Comparison of ENCODE assay signal across 9 mouse cellular contexts in genomic region chr4:44011799-44012198, GRCm38 (mm10). TPM values are rescaled to one million over a fixed set of nuclear protein-coding genes. Genes with fewer than 3 reads are reported as not detected.
DNase-seq lines count a peak whose midpoint lies in the region; ATAC-seq and TF ChIP-seq lines count a peak whose summit lies in the region.
"Had no signal": no experiment of that assay in that cellular context is flagged by ENCODE, and none has a peak within 500 bp of the region (broad histone marks: within the 10 kb centered on the region; RNA-seq: fewer than 3 reads in every experiment).

No protein-coding gene starts in this region.

- DNase-seq in heart, adult 8-10 months (ENCODE audit: low spot score), result no peak
- no peak for DNase-seq in ES-E14 (ENCODE audit: low read depth, low spot score)
- DNase-seq in forebrain, postnatal 0 days, result peak; percentile 6
- DNase-seq in midbrain, embryonic 10.5 days (ENCODE audit: low spot score), result no peak
- no peak for DNase-seq in cerebellum, postnatal 14 days
- DNase-seq in adrenal gland, postnatal 25 days, result no peak
- DNase-seq in T-cell, adult 2 months (ENCODE audit: low spot score), result no peak

- no peaks in the 10 kb centered on the region for H3K9me3 ChIP-seq in heart, embryonic 12.5 days (replicated peaks)
- H3K9me3 ChIP-seq in ES-E14 (ENCODE audit: control insufficient read depth, insufficient read depth, low read depth, low read length), result no peaks in the 10 kb centered on the region
- H3K9me3 ChIP-seq in forebrain, postnatal 0 days (ENCODE audit: low read length), result no peaks in the 10 kb centered on the region
- no peaks in the 10 kb centered on the region for H3K9me3 ChIP-seq in midbrain, embryonic 10.5 days (replicated peaks)

- peak overlapping the region; percentile 98 for H3K4me3 ChIP-seq in heart, embryonic 12.5 days
- H3K4me3 ChIP-seq in ES-E14 (ENCODE audit: insufficient read depth in 1 of 2, low read depth in 1 of 2, low read length in 2 of 2, poor library complexity in 1 of 2, severe bottlenecking in 1 of 2), result peak overlapping the region; percentile 81 to 95
- peak overlapping the region; percentile 86 for H3K4me3 ChIP-seq in forebrain, postnatal 0 days (ENCODE audit: low read depth, low read length)
- peak overlapping the region; percentile 100 for H3K4me3 ChIP-seq in midbrain, embryonic 10.5 days

- H3K4me1 ChIP-seq in heart, embryonic 12.5 days (replicated peaks), result peaks cover 19% of the 10 kb centered on the region
- H3K4me1 ChIP-seq in ES-E14 (ENCODE audit: control insufficient read depth in 2 of 2, insufficient read depth in 2 of 2, low read length in 2 of 2, poor library complexity in 1 of 2), result peaks cover 0 to 14% of the 10 kb centered on the region in 2 experiments; a peak in 3 of 4 replicates
- peaks cover 15% of the 10 kb centered on the region for H3K4me1 ChIP-seq in forebrain, postnatal 0 days (ENCODE audit: insufficient read depth)
- peaks cover 28% of the 10 kb centered on the region for H3K4me1 ChIP-seq in midbrain, embryonic 10.5 days

- no peaks in the 10 kb centered on the region for H3K36me3 ChIP-seq in heart, embryonic 12.5 days
- peaks cover 14% of the 10 kb centered on the region for H3K36me3 ChIP-seq in ES-E14 (ENCODE audit: control insufficient read depth, insufficient read depth, low read length, poor library complexity, severe bottlenecking)
- H3K36me3 ChIP-seq in forebrain, postnatal 0 days (ENCODE audit: insufficient read depth), result peaks cover 6% of the 10 kb centered on the region; the same call in 1 of the 2 replicates
- H3K36me3 ChIP-seq in midbrain, embryonic 10.5 days, result peaks cover 14% of the 10 kb centered on the region; the same call in 1 of the 2 replicates

- H3K27me3 ChIP-seq in heart, embryonic 12.5 days (replicated peaks), result no peaks in the 10 kb centered on the region
- H3K27me3 ChIP-seq in forebrain, postnatal 0 days (ENCODE audit: insufficient read depth, low read length), result no peaks in the 10 kb centered on the region
- H3K27me3 ChIP-seq in midbrain, embryonic 10.5 days (ENCODE audit: low read depth, poor library complexity, severe bottlenecking), result peaks cover 22% of the 10 kb centered on the region; the same call in 1 of the 2 replicates

- H3K27ac ChIP-seq in heart, embryonic 12.5 days (ENCODE audit: poor library complexity, severe bottlenecking), result no peak overlapping the region; the same call in 1 of the 2 replicates
- H3K27ac ChIP-seq in ES-E14 (ENCODE audit: insufficient read depth, low read depth, low read length, poor library complexity, severe bottlenecking), result peak overlapping the region; percentile 68; the same call in 1 of the 2 replicates
- H3K27ac ChIP-seq in forebrain, postnatal 0 days (ENCODE audit: low read depth, low read length), result peak overlapping the region; percentile 87
- peak overlapping the region; percentile 86 for H3K27ac ChIP-seq in midbrain, embryonic 10.5 days (replicated peaks)

- peak overlapping the region; percentile 61 for H3K9ac ChIP-seq in heart, embryonic 12.5 days
- H3K9ac ChIP-seq in ES-E14 (ENCODE audit: insufficient read depth, low read depth, low read length, poor library complexity, severe bottlenecking), result peak overlapping the region; percentile 76; the same call in 1 of the 2 replicates
- H3K9ac ChIP-seq in forebrain, postnatal 0 days, result peak overlapping the region; percentile 86

- ATAC-seq in heart, embryonic 12.5 days (ENCODE audit: insufficient number of reproducible peaks, low FRiP score), result no peak
- ATAC-seq in forebrain, postnatal 0 days, result no peak

- in situ Hi-C loops in ES-E14 (cut with MboI; ENCODE audit: low sequenced_read_pairs in 2 of 2, unreplicated experiment in 2 of 2), result no loop called here

- no peak for TF ChIP-seq CTCF in forebrain, postnatal 0 days (IDR thresholded peaks at IDR 0.05; ENCODE audit: low read depth)

- H3K4me2 ChIP-seq in heart, embryonic 12.5 days, result peak overlapping the region; percentile 92
- H3K4me2 ChIP-seq in forebrain, postnatal 0 days (ENCODE audit: low read depth), result peak overlapping the region; percentile 69

- WGBS in heart, embryonic 12.5 days, result 77% methylated on average over 3 of the region's 3 CpGs
- WGBS in forebrain, postnatal 0 days, result 86% methylated on average over 3 of the region's 3 CpGs
- 82% methylated on average over 3 of the region's 3 CpGs for WGBS in midbrain, embryonic 10.5 days

TF ChIP-seq in ES-E14, 5 proteins besides CTCF, POLR2A, EP300 and RAD21:
- TF ChIP-seq HCFC1 (IDR thresholded peaks at IDR 0.05; ENCODE audit: borderline replicate concordance, insufficient read depth, low read length), result no peak
- TF ChIP-seq ZC3H11A (IDR thresholded peaks at IDR 0.05; ENCODE audit: borderline replicate concordance, low read depth, low read length), result no peak
- peak; percentile 83 for TF ChIP-seq ZNF384 (IDR thresholded peaks at IDR 0.05; ENCODE audit: low read depth, low read length)

RNA-seq across cellular contexts. Expression of gene Clta, which starts 7.5 kb away (rescaled TPM):
- polyA plus RNA-seq in heart, embryonic 12.5 days (2016; fragmentation: Nextera tagmentation; extraction: Ambion mirVana), result 153 and 163 TPM in 2 replicates
- 10 to 100 TPM; 67.0 to 78.6 (median 70.5) TPM for total RNA-seq in heart, adult 8-10 months (2022)
- total RNA-seq in ES-E14 (2012; rRNA removed), result 261 and 373 TPM in 2 replicates
- total RNA-seq in forebrain, postnatal 0 days (2014; rRNA removed), result 579 and 718 TPM in 2 replicates
- 377 and 380 TPM in 2 replicates for polyA plus RNA-seq in forebrain, postnatal 0 days (2015; fragmentation: Nextera tagmentation; extraction: Ambion mirVana)
- 187 and 190 TPM in 2 replicates for polyA plus RNA-seq in midbrain, embryonic 10.5 days (2016; fragmentation: Nextera tagmentation; extraction: Ambion mirVana)
- 169 and 173 TPM in 2 replicates for total RNA-seq in adrenal gland, postnatal 25 days (2021)

RNA-seq across cellular contexts. Expression of gene Ccin, which starts 28.5 kb away (rescaled TPM):
- polyA plus RNA-seq in heart, embryonic 12.5 days (2016; fragmentation: Nextera tagmentation; extraction: Ambion mirVana), result 0.09 TPM in 1 of 2 replicates, not detected in the other
- total RNA-seq in heart, adult 8-10 months (2022), result not detected
- total RNA-seq in ES-E14 (2012; rRNA removed), result 0.80 and 1.1 TPM in 2 replicates
- 0.19 and 0.46 TPM in 2 replicates for total RNA-seq in forebrain, postnatal 0 days (2014; rRNA removed)
- 0.08 TPM in 1 of 2 replicates, not detected in the other for polyA plus RNA-seq in forebrain, postnatal 0 days (2015; fragmentation: Nextera tagmentation; extraction: Ambion mirVana)
- not detected in 2 replicates for polyA plus RNA-seq in midbrain, embryonic 10.5 days (2016; fragmentation: Nextera tagmentation; extraction: Ambion mirVana)
- total RNA-seq in adrenal gland, postnatal 25 days (2021), result not detected in 2 replicates
- total RNA-seq: monocyte, adult 5-6 weeks had no signal

RNA-seq across cellular contexts. Expression of gene Glipr2, which starts 54.6 kb away (rescaled TPM):
- 95.7 and 97.5 TPM in 2 replicates for polyA plus RNA-seq in heart, embryonic 12.5 days (2016; fragmentation: Nextera tagmentation; extraction: Ambion mirVana)
- 1 to 10 TPM; 2.3 to 5.2 (median 2.8) TPM for total RNA-seq in heart, adult 8-10 months (2022)
- 52.3 and 93.2 TPM in 2 replicates for total RNA-seq in ES-E14 (2012; rRNA removed)
- total RNA-seq in forebrain, postnatal 0 days (2014; rRNA removed), result 25.4 and 25.5 TPM in 2 replicates
- polyA plus RNA-seq in forebrain, postnatal 0 days (2015; fragmentation: Nextera tagmentation; extraction: Ambion mirVana), result 22.2 and 22.6 TPM in 2 replicates
- polyA plus RNA-seq in midbrain, embryonic 10.5 days (2016; fragmentation: Nextera tagmentation; extraction: Ambion mirVana), result 69.2 and 82.3 TPM in 2 replicates
- total RNA-seq in adrenal gland, postnatal 25 days (2021), result 2.4 and 3.1 TPM in 2 replicates
